Mouse (Mus musculus) bone marrow, adult 2 months (tissue): ENCODE measurements at regions not wholly inside any gene's neighbourhood (a gene's known extent, or its start where the extent isn't known, plus 50 kb on each side); places are given as distances from the start of the nearest gene placed in this dataset.

Experiments used
- CTCF ChIP-seq: fragments of 200-500 bp; IDR thresholded peaks from 2 replicates; pipeline ENCODE4 v1.5.1; 2011; ENCODE audit warnings: low read length, control low read depth; ENCODE audit not compliant: control insufficient read depth, insufficient read depth
- POLR2A ChIP-seq: fragments of 200-500 bp; IDR thresholded peaks from 2 replicates; pipeline ENCODE4 v1.6.1; 2011; ENCODE audit warnings: low read depth, mild to moderate bottlenecking, control low read depth, low read length, borderline replicate concordance; ENCODE audit not compliant: control insufficient read depth

GRCm38 (mm10) chr10:37880841-37881240, 742.1 kb upstream of the Marcks start:
- TF ChIP-seq CTCF: no peak
- TF ChIP-seq POLR2A: no peak
